Mouse (Mus musculus): ENCODE measurements at regions not wholly inside any gene's neighbourhood (a gene's known extent, or its start where the extent isn't known, plus 50 kb on each side); places are given as distances from the start of the nearest gene placed in this dataset.

- H3K9ac ChIP-seq (replicated peaks; ENCODE audit: low read length) = no peak overlapping the region
- H3K27ac ChIP-seq (ENCODE audit: low read length) = no peak overlapping the region
- no peaks in the 10 kb centered on the region for H3K27me3 ChIP-seq (ENCODE audit: insufficient read depth, low read length)
- H3K36me3 ChIP-seq (ENCODE audit: insufficient read depth, low read length) = no peaks in the 10 kb centered on the region
- H3K4me1 ChIP-seq (ENCODE audit: insufficient read depth, low read length) = no peaks in the 10 kb centered on the region
- H3K4me2 ChIP-seq (replicated peaks; ENCODE audit: low read depth, low read length) = no peak overlapping the region
- no peak overlapping the region for H3K4me3 ChIP-seq (ENCODE audit: low read length)
- no peak for ATAC-seq (ENCODE audit: low FRiP score, low TSS enrichment)
- 50% methylated on average over 1 of the region's 1 CpGs for WGBS
- H3K9me3 ChIP-seq (ENCODE audit: low read length) = no peaks in the 10 kb centered on the region
These were observed 264.4 kb downstream of the Galc start for GRCm38 (mm10) chr12:97994884-97995283.

DNA sequence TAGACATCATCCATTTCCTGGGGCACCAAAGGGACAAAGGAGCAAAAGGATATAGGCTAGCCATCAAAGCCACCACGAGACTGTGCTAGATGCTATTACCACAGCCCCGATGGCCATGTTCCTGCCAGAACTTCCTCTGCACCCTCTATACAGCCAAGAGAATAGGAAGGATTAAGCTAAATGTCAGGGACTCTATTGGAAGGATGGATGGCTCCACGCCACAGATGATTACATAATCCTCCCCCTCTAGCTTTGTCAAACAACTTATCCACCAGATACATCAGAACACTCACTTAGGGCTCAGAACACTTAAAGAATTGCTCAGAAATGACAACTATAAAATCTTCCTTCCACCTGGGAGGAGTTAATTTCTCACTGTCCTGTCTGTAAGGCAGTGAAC, 265.3 kb downstream of the Galc start:
- no peaks in the 10 kb centered on the region for H3K4me1 ChIP-seq (ENCODE audit: insufficient read depth, low read length)
- H3K9ac ChIP-seq (replicated peaks; ENCODE audit: low read length) = no peak overlapping the region
- no peak for ATAC-seq (ENCODE audit: low FRiP score, low TSS enrichment)
- no peak overlapping the region for H3K27ac ChIP-seq (ENCODE audit: low read length)
- H3K27me3 ChIP-seq (ENCODE audit: insufficient read depth, low read length) = no peaks in the 10 kb centered on the region
- no peaks in the 10 kb centered on the region for H3K9me3 ChIP-seq (ENCODE audit: low read length)
- no peak overlapping the region for H3K4me3 ChIP-seq (ENCODE audit: low read length)
- 83% methylated on average over 3 of the region's 3 CpGs for WGBS
- H3K4me2 ChIP-seq (replicated peaks; ENCODE audit: low read depth, low read length) = no peak overlapping the region
- H3K36me3 ChIP-seq (ENCODE audit: insufficient read depth, low read length) = no peaks in the 10 kb centered on the region

DNA sequence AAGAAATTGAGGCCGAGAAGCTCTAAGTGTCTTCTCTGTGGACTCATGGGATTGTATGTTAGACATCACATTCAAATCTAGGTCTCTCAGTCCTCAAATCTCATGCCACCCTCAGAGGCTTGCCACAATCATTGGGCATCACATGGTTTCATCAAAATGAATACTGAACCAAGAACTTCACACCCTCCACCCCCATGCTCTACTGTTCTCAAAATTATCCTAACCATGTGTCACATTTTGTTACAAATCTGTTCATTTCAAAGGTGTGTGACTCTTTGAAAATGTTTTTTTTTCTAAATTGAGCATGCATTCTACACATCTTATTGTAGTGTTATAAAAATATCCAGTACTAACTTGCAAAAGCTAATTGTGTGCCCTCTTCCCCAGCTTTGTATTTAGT, 275.9 kb downstream of the Galc start:
- Histone ChIP-seq H3K27ac (ENCODE audit: low read length) (no peak overlapping the region), H3K4me2 (replicated peaks; ENCODE audit: low read depth, low read length) (no peak overlapping the region), H3K4me3 (ENCODE audit: low read length) (no peak overlapping the region), H3K4me1 (ENCODE audit: insufficient read depth, low read length) (no peaks in the 10 kb centered on the region), H3K9ac (replicated peaks; ENCODE audit: low read length) (no peak overlapping the region), H3K36me3 (ENCODE audit: insufficient read depth, low read length) (no peaks in the 10 kb centered on the region), H3K27me3 (ENCODE audit: insufficient read depth, low read length) (no peaks in the 10 kb centered on the region), H3K9me3 (ENCODE audit: low read length) (no peaks in the 10 kb centered on the region)
- WGBS = 95% methylated on average over 1 of the region's 1 CpGs
- no peak for ATAC-seq (ENCODE audit: low FRiP score, low TSS enrichment)

GRCm38 (mm10) chr12:97978668-97979067, 280.6 kb downstream of the Galc start:
- no peak overlapping the region for H3K4me2 ChIP-seq (replicated peaks; ENCODE audit: low read depth, low read length)
- no peak overlapping the region for H3K9ac ChIP-seq (replicated peaks; ENCODE audit: low read length)
- no peaks in the 10 kb centered on the region for H3K9me3 ChIP-seq (ENCODE audit: low read length)
- 74% methylated on average over 3 of the region's 3 CpGs for WGBS
- H3K4me1 ChIP-seq (ENCODE audit: insufficient read depth, low read length) = no peaks in the 10 kb centered on the region
- no peak overlapping the region for H3K27ac ChIP-seq (ENCODE audit: low read length)
- H3K27me3 ChIP-seq (ENCODE audit: insufficient read depth, low read length) = no peaks in the 10 kb centered on the region
- no peak for ATAC-seq (ENCODE audit: low FRiP score, low TSS enrichment)
- H3K36me3 ChIP-seq (ENCODE audit: insufficient read depth, low read length) = no peaks in the 10 kb centered on the region
- no peak overlapping the region for H3K4me3 ChIP-seq (ENCODE audit: low read length)

GRCm38 (mm10) chr12:97978178-97978651, 281.0 kb downstream of the Galc start:
- Histone ChIP-seq H3K9ac (replicated peaks; ENCODE audit: low read length) (no peak overlapping the region), H3K4me3 (ENCODE audit: low read length) (no peak overlapping the region), H3K4me2 (replicated peaks; ENCODE audit: low read depth, low read length) (no peak overlapping the region), H3K27ac (ENCODE audit: low read length) (no peak overlapping the region), H3K36me3 (ENCODE audit: insufficient read depth, low read length) (no peaks in the 10 kb centered on the region), H3K4me1 (ENCODE audit: insufficient read depth, low read length) (no peaks in the 10 kb centered on the region), H3K9me3 (ENCODE audit: low read length) (no peaks in the 10 kb centered on the region), H3K27me3 (ENCODE audit: insufficient read depth, low read length) (no peaks in the 10 kb centered on the region)
- WGBS = 72% methylated on average over 8 of the region's 8 CpGs
- no peak for ATAC-seq (ENCODE audit: low FRiP score, low TSS enrichment)

DNA sequence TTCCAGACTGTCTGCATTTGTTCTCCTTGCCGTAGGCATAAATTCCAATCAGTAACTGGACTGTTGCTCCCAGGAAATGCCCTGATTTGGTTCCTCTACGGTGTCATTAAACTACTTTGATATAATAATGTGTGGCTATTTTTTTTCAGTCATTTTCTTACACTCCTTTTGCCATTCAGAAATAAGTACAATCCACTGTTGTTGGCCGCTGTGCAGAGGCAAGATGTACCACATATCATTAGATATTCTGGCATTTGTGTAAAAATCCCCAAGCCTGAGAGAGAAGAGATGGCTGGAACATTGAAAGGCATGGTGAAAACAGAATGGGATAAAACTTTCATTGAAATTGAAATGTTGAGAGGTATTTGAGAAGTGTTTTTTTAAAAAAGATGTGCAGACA, 281.6 kb downstream of the Galc start:
- H3K4me2 ChIP-seq (replicated peaks; ENCODE audit: low read depth, low read length) = no peak overlapping the region
- no peak for ATAC-seq (ENCODE audit: low FRiP score, low TSS enrichment)
- H3K27me3 ChIP-seq (ENCODE audit: insufficient read depth, low read length) = no peaks in the 10 kb centered on the region
- H3K9ac ChIP-seq (replicated peaks; ENCODE audit: low read length) = no peak overlapping the region
- H3K4me3 ChIP-seq (ENCODE audit: low read length) = no peak overlapping the region
- no peak overlapping the region for H3K27ac ChIP-seq (ENCODE audit: low read length)
- WGBS = 75% methylated on average over 3 of the region's 3 CpGs
- no peaks in the 10 kb centered on the region for H3K4me1 ChIP-seq (ENCODE audit: insufficient read depth, low read length)
- no peaks in the 10 kb centered on the region for H3K9me3 ChIP-seq (ENCODE audit: low read length)
- H3K36me3 ChIP-seq (ENCODE audit: insufficient read depth, low read length) = no peaks in the 10 kb centered on the region

DNA sequence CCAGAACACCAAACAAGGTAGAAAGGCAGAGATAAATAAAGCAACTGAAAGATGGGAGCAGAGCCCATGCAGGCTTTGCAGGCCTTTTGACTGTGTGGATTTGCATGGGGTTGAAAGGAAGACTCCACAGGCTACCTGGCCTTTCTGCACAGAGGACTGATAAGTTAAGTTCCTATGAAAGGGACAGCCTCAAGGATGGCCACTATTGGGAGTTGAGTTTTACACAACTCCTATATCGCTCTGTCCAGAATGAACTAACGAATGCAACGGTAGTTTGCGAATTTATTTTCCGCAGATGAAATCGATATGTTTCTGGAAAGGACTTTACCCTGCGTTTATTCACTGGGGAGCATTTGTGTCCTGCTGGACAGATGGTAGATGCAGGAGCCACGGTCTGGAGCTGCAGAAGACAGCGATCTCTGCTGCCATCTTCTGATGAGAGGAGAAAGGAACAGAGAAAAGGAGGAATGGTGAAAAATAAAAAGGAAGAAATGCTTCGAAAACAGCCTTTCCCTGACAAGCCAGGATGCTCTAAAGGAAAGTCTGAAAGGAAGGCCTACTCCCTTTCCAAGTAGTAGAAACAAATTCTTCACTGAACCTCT, 285.2 kb downstream of the Galc start:
- Histone ChIP-seq H3K9ac (replicated peaks; ENCODE audit: low read length) (no peak overlapping the region), H3K36me3 (ENCODE audit: insufficient read depth, low read length) (no peaks in the 10 kb centered on the region), H3K27me3 (ENCODE audit: insufficient read depth, low read length) (no peaks in the 10 kb centered on the region), H3K4me2 (replicated peaks; ENCODE audit: low read depth, low read length) (no peak overlapping the region), H3K4me3 (ENCODE audit: low read length) (no peak overlapping the region), H3K9me3 (ENCODE audit: low read length) (no peaks in the 10 kb centered on the region), H3K27ac (ENCODE audit: low read length) (no peak overlapping the region), H3K4me1 (ENCODE audit: insufficient read depth, low read length) (no peaks in the 10 kb centered on the region)
- WGBS = 57% methylated on average over 10 of the region's 10 CpGs
- ATAC-seq (ENCODE audit: low FRiP score, low TSS enrichment) = no peak

GRCm38 (mm10) chr12:97957201-97957600, 302.1 kb downstream of the Galc start:
- no peak overlapping the region for H3K27ac ChIP-seq (ENCODE audit: low read length)
- H3K9me3 ChIP-seq (ENCODE audit: low read length) = no peaks in the 10 kb centered on the region
- no peak overlapping the region for H3K9ac ChIP-seq (replicated peaks; ENCODE audit: low read length)
- WGBS = 52% methylated on average over 4 of the region's 4 CpGs
- no peaks in the 10 kb centered on the region for H3K36me3 ChIP-seq (ENCODE audit: insufficient read depth, low read length)
- ATAC-seq (ENCODE audit: low FRiP score, low TSS enrichment) = no peak
- no peaks in the 10 kb centered on the region for H3K4me1 ChIP-seq (ENCODE audit: insufficient read depth, low read length)
- H3K4me2 ChIP-seq (replicated peaks; ENCODE audit: low read depth, low read length) = no peak overlapping the region
- no peak overlapping the region for H3K4me3 ChIP-seq (ENCODE audit: low read length)
- no peaks in the 10 kb centered on the region for H3K27me3 ChIP-seq (ENCODE audit: insufficient read depth, low read length)

- 91% methylated on average over 3 of the region's 3 CpGs for WGBS
- no peak for ATAC-seq (ENCODE audit: low FRiP score, low TSS enrichment)
- Histone ChIP-seq H3K4me1 (ENCODE audit: insufficient read depth, low read length) (no peaks in the 10 kb centered on the region), H3K36me3 (ENCODE audit: insufficient read depth, low read length) (no peaks in the 10 kb centered on the region), H3K4me2 (replicated peaks; ENCODE audit: low read depth, low read length) (no peak overlapping the region), H3K4me3 (ENCODE audit: low read length) (no peak overlapping the region), H3K9me3 (ENCODE audit: low read length) (no peaks in the 10 kb centered on the region), H3K9ac (replicated peaks; ENCODE audit: low read length) (no peak overlapping the region), H3K27me3 (ENCODE audit: insufficient read depth, low read length) (no peaks in the 10 kb centered on the region), H3K27ac (ENCODE audit: low read length) (no peak overlapping the region)
These were observed 305.9 kb downstream of the Galc start for GRCm38 (mm10) chr12:97953336-97953735.

DNA sequence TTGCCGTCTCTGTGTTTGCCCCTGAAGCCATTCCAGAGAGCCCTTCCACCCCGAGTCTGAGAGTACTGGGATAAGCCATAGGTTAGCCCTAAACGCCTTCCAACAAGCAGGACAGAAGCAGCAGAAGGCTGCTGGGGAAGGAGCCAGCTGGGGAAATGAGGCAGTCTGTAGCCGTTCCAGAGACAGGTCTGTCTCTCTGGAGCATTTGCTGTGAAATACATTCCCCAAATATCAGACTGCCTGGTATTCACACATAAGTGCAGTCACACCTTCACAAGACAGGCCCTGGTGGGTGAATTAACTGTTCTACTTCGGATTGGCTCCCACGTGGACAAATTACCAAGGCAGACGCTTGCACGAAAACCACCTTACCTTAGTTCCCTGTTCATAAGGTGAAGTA, 307.1 kb downstream of the Galc start:
- no peak overlapping the region for H3K9ac ChIP-seq (replicated peaks; ENCODE audit: low read length)
- H3K4me1 ChIP-seq (ENCODE audit: insufficient read depth, low read length) = no peaks in the 10 kb centered on the region
- ATAC-seq (ENCODE audit: low FRiP score, low TSS enrichment) = no peak
- no peak overlapping the region for H3K27ac ChIP-seq (ENCODE audit: low read length)
- no peaks in the 10 kb centered on the region for H3K9me3 ChIP-seq (ENCODE audit: low read length)
- no peaks in the 10 kb centered on the region for H3K27me3 ChIP-seq (ENCODE audit: insufficient read depth, low read length)
- H3K4me3 ChIP-seq (ENCODE audit: low read length) = no peak overlapping the region
- 66% methylated on average over 8 of the region's 8 CpGs for WGBS
- H3K36me3 ChIP-seq (ENCODE audit: insufficient read depth, low read length) = no peaks in the 10 kb centered on the region
- no peak overlapping the region for H3K4me2 ChIP-seq (replicated peaks; ENCODE audit: low read depth, low read length)
